Mouse (Mus musculus): ENCODE measurements around the gene Thbs2. TPM values are rescaled to one million over a fixed set of nuclear protein-coding genes. Genes with fewer than 3 reads are reported as not detected.

Thbs2 gene
- polyA plus RNA-seq, 1 experiment from 2014 or later: 54.9 TPM

DNA sequence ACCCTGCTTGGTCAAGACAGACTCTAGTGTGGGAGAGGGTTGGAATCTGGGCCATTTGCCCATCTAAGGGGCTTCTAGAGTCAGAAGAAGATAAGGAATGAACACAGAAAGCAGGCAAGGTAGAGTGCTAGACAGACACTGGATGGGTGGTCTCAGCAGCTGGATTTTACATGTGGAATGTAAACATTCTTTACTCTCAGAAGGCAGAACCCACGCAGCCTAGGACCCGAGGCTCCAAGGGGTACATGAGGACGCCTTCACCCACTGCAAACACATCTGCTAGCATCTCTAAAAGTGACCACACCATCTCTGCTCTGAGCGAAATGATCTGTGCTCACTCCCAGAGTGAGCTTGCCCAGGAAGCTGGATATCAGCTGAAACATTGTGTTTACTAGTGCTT is 9.2 kb upstream of the Thbs2 start:
- peaks cover 11% of the 10 kb centered on the region for H3K4me1 ChIP-seq (ENCODE audit: control insufficient read depth, insufficient read depth, low read length)
- H3K4me3 ChIP-seq (replicated peaks; ENCODE audit: low read length): no peak overlapping the region
- no peaks in the 10 kb centered on the region for H3K9me3 ChIP-seq (replicated peaks; ENCODE audit: control insufficient read depth, low read length)
- no peaks in the 10 kb centered on the region for H3K27me3 ChIP-seq (ENCODE audit: control insufficient read depth, insufficient read depth, low read length)
- H3K36me3 ChIP-seq (ENCODE audit: control insufficient read depth, insufficient read depth, low read length): no peaks in the 10 kb centered on the region
- 0 out of 2 replicates have a peak overlapping the region, but pooled peaks have one; percentile 8 for H3K9ac ChIP-seq (ENCODE audit: low read length)
- ATAC-seq (ENCODE audit: insufficient read depth, low FRiP score): no peak
- peak overlapping the region; percentile 19; the same call in 1 of the 2 replicates for H3K27ac ChIP-seq (ENCODE audit: low read length)
- WGBS: 26% methylated on average over 4 of the region's 4 CpGs
- H3K4me2 ChIP-seq (ENCODE audit: low read depth, low read length): no peak overlapping the region

DNA sequence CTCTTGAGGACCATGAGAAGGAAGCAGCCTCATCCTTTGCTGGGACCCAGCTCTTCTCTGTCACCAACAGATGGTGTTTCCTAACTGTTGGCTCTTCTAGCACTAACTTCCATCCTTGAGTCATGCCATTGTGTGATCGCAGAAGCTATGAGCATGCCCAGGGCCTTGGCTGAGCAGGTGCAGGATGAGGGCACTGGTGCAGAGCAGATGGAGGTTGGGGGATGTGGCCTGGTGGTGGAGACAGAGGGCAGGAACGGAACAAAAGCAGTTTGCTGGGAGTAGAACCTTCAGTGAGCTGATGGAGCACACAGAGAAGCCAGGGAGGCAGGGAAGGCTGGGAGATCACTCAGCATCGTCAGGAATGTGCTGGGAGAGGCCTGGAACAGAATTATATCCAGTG is 8.7 kb upstream of the Thbs2 start:
- WGBS: 57% methylated on average over 3 of the region's 3 CpGs

DNA sequence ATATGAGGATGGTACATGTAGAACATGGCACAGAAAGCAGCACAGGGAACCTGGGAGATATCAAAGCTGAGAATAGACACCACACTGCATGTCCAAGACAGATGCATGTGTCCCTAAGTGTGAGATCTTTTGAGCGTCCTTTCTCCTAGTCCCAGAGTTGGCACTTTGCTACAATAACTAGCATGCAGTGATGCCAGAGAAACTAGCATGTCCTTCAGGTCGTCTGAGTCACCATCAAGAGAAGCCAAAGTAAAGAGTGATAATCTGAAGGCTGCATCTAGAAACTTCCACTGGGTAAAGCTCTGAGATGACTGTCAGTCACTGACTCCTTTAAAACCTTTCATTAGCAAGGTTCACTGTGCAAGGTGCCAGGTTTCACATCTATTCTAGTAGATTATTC is 7.9 kb upstream of the Thbs2 start:
- no peak for ATAC-seq (ENCODE audit: insufficient read depth, low FRiP score)
- no peak overlapping the region for H3K4me3 ChIP-seq (replicated peaks; ENCODE audit: low read length)
- H3K9ac ChIP-seq (ENCODE audit: low read length): no peak overlapping the region
- no peak overlapping the region for H3K27ac ChIP-seq (ENCODE audit: low read length)
- H3K4me2 ChIP-seq (ENCODE audit: low read depth, low read length): no peak overlapping the region
- no peaks in the 10 kb centered on the region for H3K27me3 ChIP-seq (ENCODE audit: control insufficient read depth, insufficient read depth, low read length)
- no peaks in the 10 kb centered on the region for H3K9me3 ChIP-seq (replicated peaks; ENCODE audit: control insufficient read depth, low read length)
- 61% methylated on average over 2 of the region's 2 CpGs for WGBS
- H3K4me1 ChIP-seq (ENCODE audit: control insufficient read depth, insufficient read depth, low read length): peaks cover 16% of the 10 kb centered on the region
- no peaks in the 10 kb centered on the region for H3K36me3 ChIP-seq (ENCODE audit: control insufficient read depth, insufficient read depth, low read length)

More for the DNA sequence above, 8.7 kb upstream of the Thbs2 start:
- Histone ChIP-seq H3K4me1 (ENCODE audit: control insufficient read depth, insufficient read depth, low read length) (peaks cover 11% of the 10 kb centered on the region), H3K36me3 (ENCODE audit: control insufficient read depth, insufficient read depth, low read length) (no peaks in the 10 kb centered on the region), H3K9me3 (replicated peaks; ENCODE audit: control insufficient read depth, low read length) (no peaks in the 10 kb centered on the region), H3K4me2 (ENCODE audit: low read depth, low read length) (no peak overlapping the region), H3K4me3 (replicated peaks; ENCODE audit: low read length) (no peak overlapping the region), H3K9ac (ENCODE audit: low read length) (no peak overlapping the region), H3K27ac (ENCODE audit: low read length) (peak overlapping the region; percentile 19; the same call in 1 of the 2 replicates), H3K27me3 (ENCODE audit: control insufficient read depth, insufficient read depth, low read length) (no peaks in the 10 kb centered on the region)
- ATAC-seq (ENCODE audit: insufficient read depth, low FRiP score): no peak

DNA sequence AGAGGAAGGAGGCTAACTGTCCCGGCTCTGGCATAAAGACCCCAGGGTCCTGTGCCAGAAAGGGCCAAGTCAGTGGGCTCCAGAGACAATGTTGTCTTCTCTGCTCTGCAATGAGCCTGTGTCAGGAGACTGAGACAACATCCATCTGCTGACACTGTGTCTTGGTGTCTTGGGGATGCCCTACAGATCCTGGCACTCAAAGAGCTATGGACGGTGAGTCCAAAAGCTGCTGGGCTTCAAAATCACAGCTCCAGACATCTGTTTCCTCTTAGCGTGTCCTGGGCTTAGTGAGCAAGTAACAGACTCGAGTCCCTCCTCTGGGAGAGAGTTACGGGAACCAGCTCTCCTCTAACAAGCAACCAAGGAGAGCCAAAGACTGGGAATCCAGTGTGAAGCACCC is 6.2 kb upstream of the Thbs2 start:
- no peak for ATAC-seq (ENCODE audit: insufficient read depth, low FRiP score)
- H3K9ac ChIP-seq (ENCODE audit: low read length): no peak overlapping the region
- H3K36me3 ChIP-seq (ENCODE audit: control insufficient read depth, insufficient read depth, low read length): no peaks in the 10 kb centered on the region
- H3K4me3 ChIP-seq (replicated peaks; ENCODE audit: low read length): no peak overlapping the region
- no peaks in the 10 kb centered on the region for H3K27me3 ChIP-seq (ENCODE audit: control insufficient read depth, insufficient read depth, low read length)
- no peaks in the 10 kb centered on the region for H3K9me3 ChIP-seq (replicated peaks; ENCODE audit: control insufficient read depth, low read length)
- WGBS: 61% methylated on average over 5 of the region's 5 CpGs
- H3K27ac ChIP-seq (ENCODE audit: low read length): no peak overlapping the region
- no peak overlapping the region for H3K4me2 ChIP-seq (ENCODE audit: low read depth, low read length)
- H3K4me1 ChIP-seq (ENCODE audit: control insufficient read depth, insufficient read depth, low read length): peaks cover 20% of the 10 kb centered on the region

DNA sequence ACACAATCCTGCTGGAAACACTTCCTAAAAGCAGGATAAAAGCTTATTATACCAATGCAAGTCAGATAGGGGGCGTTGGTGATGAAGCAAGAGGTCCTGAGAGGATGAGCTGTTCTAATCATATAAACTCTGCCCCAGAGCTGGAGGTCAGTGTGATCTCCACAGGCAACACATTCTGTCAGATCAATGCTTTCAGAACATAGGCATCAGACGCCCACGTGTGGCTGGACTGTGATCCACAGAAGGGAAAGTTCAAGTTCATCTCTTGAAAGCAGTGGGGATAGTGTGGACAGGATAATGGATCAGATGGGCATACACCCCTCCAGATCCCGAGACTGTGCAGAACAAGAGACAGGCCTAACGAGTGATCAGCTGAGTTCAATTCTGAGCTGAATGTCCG is 4.2 kb upstream of the Thbs2 start:
- no peaks in the 10 kb centered on the region for H3K9me3 ChIP-seq (replicated peaks; ENCODE audit: control insufficient read depth, low read length)
- 69% methylated on average over 6 of the region's 6 CpGs for WGBS
- H3K4me2 ChIP-seq (ENCODE audit: low read depth, low read length): no peak overlapping the region
- H3K36me3 ChIP-seq (ENCODE audit: control insufficient read depth, insufficient read depth, low read length): no peaks in the 10 kb centered on the region
- H3K9ac ChIP-seq (ENCODE audit: low read length): no peak overlapping the region
- H3K27me3 ChIP-seq (ENCODE audit: control insufficient read depth, insufficient read depth, low read length): no peaks in the 10 kb centered on the region
- H3K4me3 ChIP-seq (replicated peaks; ENCODE audit: low read length): no peak overlapping the region
- no peak for ATAC-seq (ENCODE audit: insufficient read depth, low FRiP score)
- H3K27ac ChIP-seq (ENCODE audit: low read length): no peak overlapping the region
- peaks cover 17% of the 10 kb centered on the region; the same call in 1 of the 2 replicates for H3K4me1 ChIP-seq (ENCODE audit: control insufficient read depth, insufficient read depth, low read length)

DNA sequence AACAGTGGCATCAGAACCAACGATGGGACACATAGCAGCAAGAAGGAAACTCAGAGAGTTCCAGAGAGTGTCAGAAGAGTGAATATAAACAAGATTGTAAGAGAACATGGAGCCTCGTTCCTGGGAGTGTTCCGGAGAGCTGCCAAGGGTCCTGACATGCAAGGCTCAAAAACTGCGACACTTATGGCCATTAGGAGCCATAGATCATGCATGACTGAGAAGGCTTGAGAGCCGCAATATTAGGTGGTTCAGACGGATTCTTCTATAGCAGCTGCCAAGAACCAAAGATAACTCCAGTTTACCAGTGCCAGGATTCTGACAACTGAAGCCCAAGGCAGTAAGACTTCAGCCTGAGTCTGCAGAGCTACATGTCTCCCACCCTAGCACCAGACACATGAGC is 3.1 kb upstream of the Thbs2 start:
- no peak overlapping the region for H3K27ac ChIP-seq (ENCODE audit: low read length)
- no peaks in the 10 kb centered on the region for H3K27me3 ChIP-seq (ENCODE audit: control insufficient read depth, insufficient read depth, low read length)
- no peaks in the 10 kb centered on the region for H3K36me3 ChIP-seq (ENCODE audit: control insufficient read depth, insufficient read depth, low read length)
- peaks cover 14% of the 10 kb centered on the region; the same call in 1 of the 2 replicates for H3K4me1 ChIP-seq (ENCODE audit: control insufficient read depth, insufficient read depth, low read length)
- ATAC-seq (ENCODE audit: insufficient read depth, low FRiP score): no peak
- 50% methylated on average over 6 of the region's 6 CpGs for WGBS
- no peak overlapping the region for H3K9ac ChIP-seq (ENCODE audit: low read length)
- no peaks in the 10 kb centered on the region for H3K9me3 ChIP-seq (replicated peaks; ENCODE audit: control insufficient read depth, low read length)
- H3K4me3 ChIP-seq (replicated peaks; ENCODE audit: low read length): no peak overlapping the region
- H3K4me2 ChIP-seq (ENCODE audit: low read depth, low read length): no peak overlapping the region

DNA sequence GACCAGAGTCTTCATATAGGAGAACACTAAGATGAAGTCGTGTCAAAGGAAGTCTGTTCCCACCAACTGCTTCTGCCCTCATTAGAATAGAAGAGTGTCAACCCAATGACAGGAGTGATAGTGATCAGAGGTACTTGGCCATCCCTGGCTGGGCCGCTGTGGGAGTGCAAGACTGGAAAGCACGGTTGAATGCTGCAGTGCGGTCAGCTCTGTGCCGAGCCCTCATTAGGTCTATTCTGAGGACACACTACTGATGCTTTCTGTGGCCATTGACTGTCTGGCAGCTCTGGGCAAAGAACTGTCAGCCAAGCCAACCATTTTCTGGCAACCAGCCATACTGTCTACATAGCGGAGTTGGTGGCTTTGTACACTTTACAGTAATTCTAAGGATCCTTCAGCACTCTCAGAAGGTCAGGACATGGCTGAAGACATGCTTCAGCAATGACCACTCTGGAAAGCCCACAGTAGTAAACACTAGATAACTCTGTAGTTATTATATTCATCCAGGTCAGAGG is 2.3 kb upstream of the Thbs2 start:
- no peak overlapping the region for H3K27ac ChIP-seq (ENCODE audit: low read length)
- H3K36me3 ChIP-seq (ENCODE audit: control insufficient read depth, insufficient read depth, low read length): no peaks in the 10 kb centered on the region
- 85% methylated on average over 6 of the region's 6 CpGs for WGBS
- H3K4me1 ChIP-seq (ENCODE audit: control insufficient read depth, insufficient read depth, low read length): peaks cover 14% of the 10 kb centered on the region; the same call in 1 of the 2 replicates
- no peak overlapping the region for H3K4me3 ChIP-seq (replicated peaks; ENCODE audit: low read length)
- no peak for ATAC-seq (ENCODE audit: insufficient read depth, low FRiP score)
- H3K9me3 ChIP-seq (replicated peaks; ENCODE audit: control insufficient read depth, low read length): no peaks in the 10 kb centered on the region
- H3K4me2 ChIP-seq (ENCODE audit: low read depth, low read length): no peak overlapping the region
- H3K27me3 ChIP-seq (ENCODE audit: control insufficient read depth, insufficient read depth, low read length): no peaks in the 10 kb centered on the region
- no peak overlapping the region for H3K9ac ChIP-seq (ENCODE audit: low read length)

DNA sequence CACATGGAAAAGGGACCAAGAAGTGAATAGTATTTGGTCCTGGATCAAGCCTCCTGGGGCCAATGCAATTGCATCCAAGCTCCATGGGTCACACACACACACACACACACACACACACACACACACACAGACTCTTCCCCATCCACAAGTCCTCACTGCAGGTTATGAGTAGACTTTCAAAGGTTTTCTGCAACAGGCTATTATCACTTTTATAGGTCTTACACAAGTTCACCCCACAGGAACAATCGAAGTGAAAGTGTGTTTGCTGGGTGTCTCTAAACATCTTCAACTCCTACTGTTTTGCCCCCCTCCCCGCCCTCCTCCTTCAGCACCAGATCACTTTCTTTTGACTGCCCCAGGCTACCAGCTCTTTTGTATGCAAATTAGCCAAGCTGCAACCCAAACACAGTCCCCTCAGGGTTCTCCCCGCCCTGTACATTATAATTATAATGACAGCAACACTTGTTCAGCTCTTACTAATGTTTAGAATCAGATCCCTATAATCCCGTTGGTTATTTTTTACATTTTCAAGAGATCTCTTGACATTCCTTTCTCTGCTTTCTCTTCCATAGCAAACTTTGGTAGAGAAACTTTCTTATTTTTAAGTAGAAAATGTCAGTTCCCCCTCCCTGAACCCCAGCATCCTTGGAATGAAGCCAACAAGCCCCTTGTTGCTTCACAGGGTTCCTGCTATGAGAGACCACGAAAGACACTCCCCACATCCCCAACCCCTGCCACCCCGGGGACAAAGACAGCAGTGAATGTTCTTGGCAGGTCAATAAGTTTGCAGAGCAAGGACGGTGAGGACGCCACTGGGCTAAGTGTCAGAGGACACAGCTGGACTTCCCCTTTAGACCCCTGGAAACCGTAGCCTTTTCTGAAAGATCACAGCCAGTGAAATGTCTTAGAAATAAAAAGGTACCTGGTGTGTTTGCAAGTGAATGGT is 714 bp downstream of the Thbs2 start:
- Histone ChIP-seq H3K27me3 (ENCODE audit: control insufficient read depth, insufficient read depth, low read length) (no peaks in the 10 kb centered on the region), H3K4me2 (ENCODE audit: low read depth, low read length) (peak overlapping the region; percentile 51), H3K9ac (ENCODE audit: low read length) (peak overlapping the region; percentile 71), H3K27ac (ENCODE audit: low read length) (peak overlapping the region; percentile 77), H3K4me1 (ENCODE audit: control insufficient read depth, insufficient read depth, low read length) (peaks cover 16% of the 10 kb centered on the region), H3K9me3 (replicated peaks; ENCODE audit: control insufficient read depth, low read length) (no peaks in the 10 kb centered on the region), H3K36me3 (ENCODE audit: control insufficient read depth, insufficient read depth, low read length) (0 out of 2 replicates have a peak, but pooled peaks cover 4% of the 10 kb centered on the region), H3K4me3 (replicated peaks; ENCODE audit: low read length) (peak overlapping the region; percentile 55)
- no peak for ATAC-seq (ENCODE audit: insufficient read depth, low FRiP score)
- WGBS: 21% methylated on average over 9 of the region's 9 CpGs

DNA sequence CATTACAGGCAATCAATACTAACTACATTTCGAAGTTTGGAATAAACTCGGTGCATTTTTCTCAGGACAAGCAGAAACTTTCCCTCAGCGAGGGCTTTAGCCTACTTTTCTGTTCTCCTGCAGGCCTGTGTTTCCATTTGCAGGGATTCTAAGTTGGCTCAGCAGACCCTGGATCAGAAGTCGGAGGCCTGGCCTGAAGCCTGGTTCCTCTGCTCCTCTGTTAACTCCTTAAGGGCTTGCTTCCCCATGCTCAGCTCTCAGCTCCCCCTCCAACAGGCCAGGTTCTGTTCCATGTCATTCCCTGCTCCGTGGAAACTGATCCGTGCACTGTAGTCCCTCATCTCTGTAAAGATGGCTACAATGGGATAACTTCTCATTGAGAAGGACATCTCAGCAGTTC is 2.1 kb downstream of the Thbs2 start:
- ATAC-seq (ENCODE audit: insufficient read depth, low FRiP score): no peak
- Histone ChIP-seq H3K9ac (ENCODE audit: low read length) (no peak overlapping the region), H3K27me3 (ENCODE audit: control insufficient read depth, insufficient read depth, low read length) (no peaks in the 10 kb centered on the region), H3K4me3 (replicated peaks; ENCODE audit: low read length) (peak overlapping the region; percentile 55), H3K9me3 (replicated peaks; ENCODE audit: control insufficient read depth, low read length) (no peaks in the 10 kb centered on the region), H3K4me1 (ENCODE audit: control insufficient read depth, insufficient read depth, low read length) (peaks cover 19% of the 10 kb centered on the region), H3K4me2 (ENCODE audit: low read depth, low read length) (peak overlapping the region; percentile 51), H3K36me3 (ENCODE audit: control insufficient read depth, insufficient read depth, low read length) (0 out of 2 replicates have a peak, but pooled peaks cover 4% of the 10 kb centered on the region), H3K27ac (ENCODE audit: low read length) (peak overlapping the region; percentile 77)
- WGBS: 26% methylated on average over 6 of the region's 6 CpGs
